Mouse (Mus musculus): ENCODE data around the gene Mrpl58.

DNA sequence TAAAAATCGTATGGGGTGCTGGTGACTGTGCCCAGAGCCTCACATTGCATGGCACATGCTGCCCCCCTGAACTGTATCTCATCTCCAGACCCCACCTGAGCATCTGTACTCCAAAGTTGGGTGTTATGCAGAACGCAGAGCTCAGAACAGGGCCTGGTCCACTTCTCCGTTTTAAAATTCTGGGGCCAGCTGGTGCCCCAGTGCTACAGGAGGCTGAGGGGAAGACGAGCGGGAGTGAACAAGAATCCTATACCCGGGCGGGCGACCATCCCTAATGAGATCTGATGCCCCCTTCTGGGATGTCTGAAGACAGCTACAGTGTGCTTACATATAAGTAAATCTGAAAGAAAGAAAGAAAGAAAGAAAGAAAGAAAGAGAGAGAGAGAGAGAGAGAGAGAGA lies 57.4 kb downstream of the Mrpl58 start:
- no peak for TF ChIP-seq CTCF (IDR thresholded peaks at IDR 0.05; ENCODE audit: control insufficient read depth, insufficient read depth, insufficient replicate concordance, low read depth, low read length)
- no peak for TF ChIP-seq POLR2A (IDR thresholded peaks at IDR 0.05; ENCODE audit: control insufficient read depth, low read depth, low read length)

All from testis, adult 2 months (tissue).